Mouse (Mus musculus) fat pad, adult 2 months (tissue): ENCODE data around the gene Topbp1.
"Not testable (repeated sequence)": the region's sequence is repeated elsewhere in the genome, so short reads cannot be mapped to it uniquely, and the experiment has no call there.

Experiments used
- DNase-seq: peaks from one replicate; pipeline ENCODE4 v3.0.0-alpha.2; 2011; ENCODE audit warnings: low read depth, low spot score; ENCODE audit errors: extremely low read depth

Topbp1 gene

DNA sequence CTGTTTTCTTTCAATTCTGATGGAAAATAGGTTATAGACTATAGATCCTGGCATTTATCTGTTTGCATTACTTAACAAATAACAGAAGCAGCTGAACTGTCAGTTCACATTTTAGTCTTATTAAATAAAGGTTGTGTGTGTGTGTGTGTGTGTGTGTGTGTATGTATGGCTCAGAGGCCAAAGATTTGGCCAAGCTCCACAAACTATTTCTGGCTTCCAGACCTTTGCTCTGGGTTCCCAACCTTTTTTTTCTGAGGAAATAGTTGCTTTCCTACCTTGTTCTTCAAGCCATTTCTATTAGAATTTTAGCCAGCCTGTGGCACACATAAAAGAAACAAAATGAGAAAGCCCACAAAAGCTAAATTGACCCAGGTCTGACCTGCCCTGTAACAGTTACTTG lies 43.8 kb downstream of the Topbp1 start:
- DNase-seq = no peak

GRCm38 (mm10) chr9:103353500-103354260 lies 48.7 kb downstream of the Topbp1 start:
- DNase-seq = not testable (repeated sequence)

- DNase-seq = no peak
Measured at GRCm38 (mm10) chr9:103357893-103358292, 52.9 kb downstream of the Topbp1 start.

DNA sequence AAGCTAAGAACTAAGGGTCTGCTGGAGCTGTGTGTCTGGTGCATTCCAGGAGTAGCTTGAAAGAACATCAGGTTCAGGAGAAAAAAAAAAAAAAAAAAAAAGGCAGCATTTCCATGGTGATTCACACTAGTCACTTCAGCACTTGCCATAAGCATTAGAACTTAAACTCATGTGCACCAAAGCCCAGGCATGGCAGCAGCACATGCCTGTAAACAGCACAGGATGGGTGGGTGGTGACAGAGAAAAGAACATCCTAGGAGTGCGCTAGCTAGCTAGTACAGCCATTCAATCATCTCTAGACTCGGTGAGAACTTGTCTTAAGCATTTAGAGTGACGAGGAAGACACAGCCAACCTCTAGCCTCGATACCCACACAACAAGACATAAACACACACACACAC lies 53.5 kb downstream of the Topbp1 start:
- DNase-seq = no peak

DNA sequence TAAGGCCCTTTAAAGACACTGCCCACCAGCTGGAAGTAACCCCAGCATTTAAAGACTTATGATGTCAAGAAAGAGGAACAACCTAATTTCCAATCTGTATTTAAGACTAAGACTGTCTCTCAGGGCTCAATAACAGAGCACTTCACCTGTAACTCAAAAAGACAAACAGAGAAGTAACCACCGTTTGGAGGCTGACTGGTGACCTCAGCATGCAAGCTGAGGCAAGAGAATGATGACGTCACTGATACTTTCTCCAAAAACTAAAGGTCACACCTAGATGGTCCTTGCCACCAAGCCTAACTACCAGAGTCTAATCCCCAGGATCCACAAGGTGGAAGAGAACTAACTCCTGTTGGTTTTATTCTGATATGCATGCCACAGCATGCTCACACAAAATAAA lies 55.6 kb downstream of the Topbp1 start:
- no peak for DNase-seq

- DNase-seq = no peak
Measured at GRCm38 (mm10) chr9:103363088-103363487, 58.1 kb downstream of the Topbp1 start.

DNA sequence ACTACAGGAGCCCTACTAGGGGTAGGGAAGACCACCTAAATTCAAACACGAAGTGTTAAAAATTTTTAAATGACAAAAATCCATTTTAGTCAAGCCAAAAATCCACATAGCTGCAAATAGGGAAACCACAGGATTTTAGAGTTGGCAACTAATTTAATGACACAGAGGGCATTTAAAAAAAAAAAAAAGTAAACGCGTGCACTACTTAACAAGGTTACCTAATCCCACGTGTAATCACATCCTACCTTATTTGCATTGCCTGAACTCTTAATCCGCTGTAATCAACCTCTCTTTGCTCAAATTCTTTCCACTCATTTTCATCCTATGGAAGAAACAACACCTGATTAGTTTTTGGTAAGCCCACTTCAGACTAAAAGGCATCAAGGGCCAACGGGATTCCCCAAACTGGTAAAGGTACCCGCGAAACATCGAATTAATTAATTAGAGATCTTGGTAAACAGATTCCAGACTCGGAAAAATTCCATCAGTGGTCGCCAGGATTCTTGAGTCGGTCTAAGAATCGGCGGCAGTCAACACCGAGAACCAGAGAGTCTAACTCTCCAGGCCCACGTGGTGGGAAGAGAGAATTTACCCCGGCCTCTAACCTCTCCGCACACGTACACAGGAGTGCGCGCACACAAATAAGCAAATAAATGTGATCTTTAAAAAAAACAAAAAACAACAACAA lies 58.9 kb downstream of the Topbp1 start:
- no peak for DNase-seq

DNA sequence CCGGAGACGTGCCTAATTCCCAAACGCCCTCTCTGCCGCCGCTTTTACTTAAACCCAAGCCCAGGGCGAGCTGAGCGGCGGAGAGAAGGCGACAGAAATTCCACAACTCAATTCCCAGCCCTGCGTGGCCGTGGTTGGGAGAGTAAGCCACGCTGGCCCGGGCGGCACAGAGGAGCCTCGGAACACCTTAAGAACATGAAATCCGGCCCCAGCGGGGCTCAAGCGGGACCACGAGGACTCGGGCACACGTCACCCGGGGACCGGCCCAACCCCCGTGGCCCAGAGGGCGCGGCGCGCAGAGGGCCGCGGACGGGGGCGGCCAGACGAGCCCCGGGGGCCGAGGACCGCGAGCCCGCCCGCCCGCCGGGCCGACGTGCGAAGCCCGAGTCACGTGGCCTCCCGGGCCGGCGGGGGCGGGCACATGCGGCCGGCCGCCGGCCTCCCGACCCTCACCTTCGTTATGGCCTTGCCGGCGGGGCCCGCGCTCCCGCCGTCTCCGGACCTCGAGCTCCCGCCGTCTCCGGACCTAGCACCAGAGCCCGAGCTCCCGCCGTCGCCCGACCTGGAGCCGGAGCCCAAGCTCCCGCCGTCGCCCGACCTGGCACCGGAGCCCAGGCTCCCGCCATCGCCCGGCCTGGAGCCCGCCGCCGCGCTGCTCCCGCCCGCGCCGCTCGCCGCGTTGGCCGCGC lies 59.7 kb downstream of the Topbp1 start:
- DNase-seq = no peak

GRCm38 (mm10) chr9:103365290-103366247 lies 60.6 kb downstream of the Topbp1 start, which contains the start of gene Cdv3:
Gene Cdv3 (minus strand): TSS chr9:103365840.
- DNase-seq = peak; percentile 99

- no peak for DNase-seq
Measured at GRCm38 (mm10) chr9:103366356-103366755, 61.3 kb downstream of the Topbp1 start.

- no peak for DNase-seq
Measured at GRCm38 (mm10) chr9:103369951-103370350, 64.9 kb downstream of the Topbp1 start.

DNA sequence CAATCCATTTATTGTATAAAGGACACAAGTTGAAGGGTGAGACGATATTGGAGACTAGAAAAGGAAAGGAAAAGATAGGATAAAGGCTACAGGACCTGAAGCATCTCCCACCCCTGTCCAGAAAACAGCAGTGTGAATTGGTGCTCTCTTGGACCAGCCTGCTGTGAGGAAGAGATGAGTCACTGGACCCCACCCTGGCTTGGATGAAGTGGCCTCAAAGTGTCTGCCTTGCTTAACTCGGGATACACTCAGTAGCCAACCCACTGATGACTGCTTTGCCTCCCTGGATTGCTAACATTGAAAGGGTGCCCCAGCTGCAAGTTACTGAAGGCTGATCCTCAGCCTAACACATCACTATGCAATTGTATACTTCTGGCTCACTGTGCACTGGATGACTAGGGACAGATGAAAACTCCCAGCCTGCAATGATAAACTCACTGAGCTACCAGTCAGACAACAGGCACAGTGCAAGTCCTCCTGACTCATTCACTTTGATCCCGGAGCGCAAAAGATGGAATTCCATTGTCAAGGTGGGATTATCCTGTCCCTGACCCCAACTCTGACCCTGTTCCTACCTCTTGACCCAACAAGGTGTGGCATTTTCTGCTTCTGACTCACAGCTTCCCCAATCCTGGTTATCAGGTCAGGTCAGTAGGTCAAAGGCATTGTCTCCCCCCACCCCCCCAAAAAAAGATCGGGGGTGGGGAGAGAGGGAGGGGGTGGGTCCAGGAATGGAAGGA lies 67.4 kb downstream of the Topbp1 start:
- DNase-seq = no peak

GRCm38 (mm10) chr9:103376346-103377320 lies 71.6 kb downstream of the Topbp1 start:
- DNase-seq = no peak

GRCm38 (mm10) chr9:103378686-103379085 lies 73.7 kb downstream of the Topbp1 start:
- no peak for DNase-seq

DNA sequence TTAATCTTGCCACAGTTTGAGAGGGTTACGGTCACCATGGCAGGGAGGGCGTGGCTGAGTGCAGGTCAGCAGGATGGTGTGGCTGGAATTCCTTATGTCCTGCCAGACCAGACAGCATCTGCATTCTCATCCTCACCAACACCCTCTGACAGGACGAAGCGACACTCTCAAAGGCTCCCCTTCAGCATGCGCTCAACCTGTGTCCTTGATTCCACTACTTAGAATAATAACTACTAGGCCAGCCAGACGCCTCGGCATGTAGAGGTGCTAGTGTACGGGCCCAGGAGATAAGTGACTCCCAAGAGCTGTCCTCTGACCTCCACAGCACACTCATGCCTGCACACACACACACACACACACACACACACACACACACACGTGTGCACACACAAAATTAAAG lies 74.2 kb downstream of the Topbp1 start:
- no peak for DNase-seq

DNA sequence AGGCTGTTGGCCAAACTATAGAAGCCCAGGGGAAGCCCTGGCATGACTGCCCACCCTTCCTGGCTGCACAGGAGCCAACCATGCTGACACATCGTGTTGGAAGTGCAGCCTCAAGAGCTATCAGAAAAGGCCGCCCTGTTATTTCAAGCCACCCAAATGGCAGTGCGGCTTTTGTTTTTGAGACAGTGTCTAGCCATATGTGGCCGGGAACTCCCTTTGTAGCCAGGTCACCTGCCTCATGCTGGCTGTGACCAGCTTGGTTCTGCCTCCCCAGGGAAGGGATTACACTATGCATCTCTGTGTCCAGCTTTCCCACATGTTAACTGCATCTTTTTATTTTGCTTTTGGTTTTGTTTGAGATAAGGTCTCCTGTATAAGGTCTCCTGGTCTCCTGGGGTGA lies 75.6 kb downstream of the Topbp1 start:
- no peak for DNase-seq

- DNase-seq = no peak
Measured at GRCm38 (mm10) chr9:103382989-103383388, 78.0 kb downstream of the Topbp1 start.

DNA sequence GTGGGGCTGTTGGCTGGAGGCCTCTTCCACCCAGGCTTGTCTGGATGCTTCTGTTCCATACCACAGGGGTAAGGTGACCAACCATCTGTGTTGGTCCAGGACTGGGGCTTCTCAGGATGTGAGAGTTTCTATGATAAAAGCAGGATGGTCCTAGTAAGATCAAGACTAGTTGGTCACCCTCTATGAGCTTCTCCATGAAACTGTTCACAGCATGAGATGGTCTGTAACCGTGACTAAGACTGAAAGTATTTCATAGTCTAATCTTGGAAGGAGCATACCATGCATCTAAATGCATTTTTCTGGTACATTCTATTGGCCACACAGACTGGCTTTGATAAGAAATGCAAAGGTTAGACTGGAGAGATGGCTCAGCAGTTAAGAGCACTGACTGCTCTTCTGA lies 78.6 kb downstream of the Topbp1 start:
- DNase-seq = no peak
